Mouse (Mus musculus) heart, postnatal 0 days (tissue): ENCODE data around the gene Prkg1. TPM values are rescaled to one million over a fixed set of nuclear protein-coding genes. Genes with fewer than 3 reads are reported as not detected.
A peak's percentile ranks its signal among the peaks of the same experiment; 100 is the strongest.

Experiments
- ATAC-seq: fragments of 200-750 bp; cut with Nextera tagmentation; 2 replicates; pipeline ENCODE4 v1.8.0; 2017; ENCODE audit warnings: low read depth, moderate number of reproducible peaks, moderate library complexity; ENCODE audit not compliant: insufficient read depth
- DNase-seq: peaks from one replicate; pipeline ENCODE4 v3.0.0-alpha.2; 2016; ENCODE audit warnings: low spot score
- H3K27ac ChIP-seq: fragments of 300-500 bp; sonication (generic); 2 replicates; pipeline ENCODE4 v1.5.1; 2014; ENCODE audit warnings: low read depth, mild to moderate bottlenecking
- H3K27me3 ChIP-seq: fragments of 300-500 bp; sonication (generic); 2 replicates; pipeline ENCODE4 v1.6.1; 2014; ENCODE audit warnings: low read length, mixed read lengths; ENCODE audit not compliant: control insufficient read depth, insufficient read depth
- H3K36me3 ChIP-seq: fragments of 300-500 bp; sonication (generic); replicated peaks from 2 replicates; pipeline ENCODE4 v1.6.1; 2014; ENCODE audit warnings: low read length, mixed read lengths; ENCODE audit not compliant: control insufficient read depth, insufficient read depth
- H3K4me1 ChIP-seq: fragments of 300-500 bp; sonication (generic); 2 replicates; pipeline ENCODE4 v1.6.1; 2014; ENCODE audit warnings: antibody characterized with exemption; ENCODE audit not compliant: control insufficient read depth, insufficient read depth
- H3K4me2 ChIP-seq: fragments of 300-500 bp; sonication (generic); 2 replicates; pipeline ENCODE4 v1.6.1; 2014; ENCODE audit warnings: low read depth, mild to moderate bottlenecking, low read length, moderate library complexity
- H3K4me3 ChIP-seq: fragments of 300-500 bp; sonication (generic); 2 replicates; pipeline ENCODE4 v1.5.1; 2014; ENCODE audit warnings: low read depth, low read length
- H3K9ac ChIP-seq: fragments of 300-500 bp; sonication (generic); replicated peaks from 2 replicates; pipeline ENCODE4 v1.6.1; 2014; ENCODE audit warnings: low read depth, low read length, mixed read lengths
- H3K9me3 ChIP-seq: fragments of 300-500 bp; sonication (generic); replicated peaks from 2 replicates; pipeline ENCODE4 v1.6.1; 2016; ENCODE audit warnings: low read length; ENCODE audit not compliant: control insufficient read depth
- CTCF ChIP-seq: IDR thresholded peaks from 2 replicates; pipeline ENCODE4 v1.5.1; 2016; ENCODE audit warnings: antibody characterized with exemption, control low read depth, low read depth
- EP300 ChIP-seq: IDR thresholded peaks from 2 replicates; pipeline ENCODE4 v1.6.1; 2016; ENCODE audit warnings: antibody characterized with exemption, low read depth
- WGBS: fragments of 180-500 bp; shearing (Covaris S2); extraction: QIAGEN DNeasy Blood & Tissue Kit; methylation state at CpG from one replicate; pipeline ENCODE4 v1.1.7; 2014; 5-methylcytosine and 5-hydroxymethylcytosine counted together
- polyA plus RNA-seq: library from polyadenylated mRNA; unstranded; fragments of >200 nt; fragmentation: Nextera tagmentation; extraction: Ambion mirVana; gene quantifications from 2 replicates; pipeline ENCODE4 v1.2.1, GENCODE M21; 2015
- total RNA-seq: library from RNA; depleted of rRNA; stranded (reverse); fragments of >200 nt; gene quantifications from 2 replicates; pipeline ENCODE4 v1.2.3, GENCODE M21; 2014; ENCODE audit warnings: low replicate concordance

Prkg1 gene
- total and polyA plus RNA-seq, 2 experiments from 2014 or later: 4.5 to 14.6 TPM

- Histone ChIP-seq H3K9me3 (no peaks in the 10 kb centered on the region), H3K27ac (no peak overlapping the region), H3K4me2 (no peak overlapping the region), H3K4me1 (no peaks in the 10 kb centered on the region), H3K9ac (no peak overlapping the region), H3K4me3 (no peak overlapping the region), H3K36me3 (no peaks in the 10 kb centered on the region), H3K27me3 (no peaks in the 10 kb centered on the region)
- TF ChIP-seq EP300 (no peak), CTCF (no peak)
- DNase-seq (no peak), ATAC-seq (no peak)
- WGBS: 81% methylated on average over 6 of the region's 6 CpGs
Measured at GRCm38 (mm10) chr19:30687942-30688341, 1076.9 kb downstream of the Prkg1 start.

- no peaks in the 10 kb centered on the region for H3K27me3 ChIP-seq
- DNase-seq (no peak), ATAC-seq (no peak)
- no peaks in the 10 kb centered on the region for H3K9me3 ChIP-seq
- no peak overlapping the region for H3K4me2 ChIP-seq
- no peak overlapping the region for H3K9ac ChIP-seq
- H3K4me1 ChIP-seq: no peaks in the 10 kb centered on the region
- WGBS: 82% methylated on average over 8 of the region's 8 CpGs
- H3K4me3 ChIP-seq: no peak overlapping the region
- no peaks in the 10 kb centered on the region for H3K36me3 ChIP-seq
- TF ChIP-seq CTCF (no peak), EP300 (no peak)
- H3K27ac ChIP-seq: no peak overlapping the region
Measured at GRCm38 (mm10) chr19:30676308-30676707, 1088.5 kb downstream of the Prkg1 start.

- TF ChIP-seq EP300 (no peak), CTCF (peak; percentile 77)
- DNase-seq: peak; percentile 45
- no peaks in the 10 kb centered on the region for H3K4me1 ChIP-seq
- H3K9ac ChIP-seq: no peak overlapping the region
- ATAC-seq: no peak; the same call in 1 of the 2 replicates
- no peaks in the 10 kb centered on the region for H3K36me3 ChIP-seq
- 4% methylated on average over 8 of the region's 8 CpGs for WGBS
- H3K27ac ChIP-seq: no peak overlapping the region
- H3K9me3 ChIP-seq: no peaks in the 10 kb centered on the region
- no peak overlapping the region for H3K4me3 ChIP-seq
- no peak overlapping the region for H3K4me2 ChIP-seq
- H3K27me3 ChIP-seq: no peaks in the 10 kb centered on the region
Measured at GRCm38 (mm10) chr19:30664269-30664668, 1100.6 kb downstream of the Prkg1 start.

GRCm38 (mm10) chr19:30642629-30643170 is 1122.1 kb downstream of the Prkg1 start:
- Histone ChIP-seq H3K9me3 (no peaks in the 10 kb centered on the region), H3K9ac (no peak overlapping the region), H3K36me3 (no peaks in the 10 kb centered on the region), H3K27ac (no peak overlapping the region), H3K27me3 (no peaks in the 10 kb centered on the region), H3K4me2 (no peak overlapping the region), H3K4me3 (no peak overlapping the region), H3K4me1 (no peaks in the 10 kb centered on the region)
- 49% methylated on average over 5 of the region's 5 CpGs for WGBS
- ATAC-seq (no peak), DNase-seq (no peak)
- TF ChIP-seq EP300: no peak

- TF ChIP-seq CTCF (no peak), EP300 (no peak)
- Histone ChIP-seq H3K4me1 (no peaks in the 10 kb centered on the region), H3K9ac (no peak overlapping the region), H3K27me3 (no peaks in the 10 kb centered on the region), H3K9me3 (no peaks in the 10 kb centered on the region), H3K27ac (no peak overlapping the region), H3K4me3 (no peak overlapping the region), H3K4me2 (no peak overlapping the region), H3K36me3 (no peaks in the 10 kb centered on the region)
- ATAC-seq (no peak), DNase-seq (no peak)
- 84% methylated on average over 8 of the region's 8 CpGs for WGBS
Measured at GRCm38 (mm10) chr19:30637471-30637870, 1127.4 kb downstream of the Prkg1 start.

GRCm38 (mm10) chr19:30631051-30631450 is 1133.8 kb downstream of the Prkg1 start:
- H3K4me3 ChIP-seq: no peak overlapping the region
- no peak overlapping the region for H3K27ac ChIP-seq
- DNase-seq (no peak), ATAC-seq (no peak)
- WGBS: 40% methylated on average over 3 of the region's 3 CpGs
- peaks cover 2% of the 10 kb centered on the region; the same call in 1 of the 2 replicates for H3K4me1 ChIP-seq
- no peak for TF ChIP-seq EP300
- TF ChIP-seq CTCF: no peak
- no peaks in the 10 kb centered on the region for H3K27me3 ChIP-seq
- no peaks in the 10 kb centered on the region for H3K36me3 ChIP-seq
- H3K9me3 ChIP-seq: no peaks in the 10 kb centered on the region
- no peak overlapping the region for H3K4me2 ChIP-seq
- no peak overlapping the region for H3K9ac ChIP-seq
